Mouse (Mus musculus) kidney, postnatal 14 days (tissue): ENCODE measurements at regions not wholly inside any gene's neighbourhood (a gene's known extent, or its start where the extent isn't known, plus 50 kb on each side); places are given as distances from the start of the nearest gene placed in this dataset.

ENCODE experiments used
- DNase-seq: peaks from one replicate; pipeline ENCODE4 v3.0.0; 2022; ENCODE audit warnings: mixed read lengths

DNA sequence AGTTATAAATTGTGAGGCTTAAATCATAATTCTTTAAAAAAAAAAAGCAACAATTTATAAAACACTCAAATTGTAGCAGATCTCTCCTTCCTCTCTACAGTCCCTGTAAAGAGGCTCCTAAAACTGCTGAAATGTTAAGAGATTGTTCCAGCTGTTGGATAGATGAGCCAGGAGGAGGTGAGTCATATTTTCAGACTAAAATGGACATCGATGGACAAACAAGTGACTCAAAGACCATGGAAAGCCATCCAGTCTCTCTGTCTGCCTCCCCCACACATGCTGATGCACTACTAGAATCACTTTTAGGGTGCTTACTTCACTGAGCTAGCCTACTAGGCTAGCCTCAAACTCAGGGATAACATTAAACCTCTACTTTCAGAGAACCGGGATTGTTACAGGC, 561.5 kb downstream of the Tmem114 start:
- DNase-seq, result no peak

DNA sequence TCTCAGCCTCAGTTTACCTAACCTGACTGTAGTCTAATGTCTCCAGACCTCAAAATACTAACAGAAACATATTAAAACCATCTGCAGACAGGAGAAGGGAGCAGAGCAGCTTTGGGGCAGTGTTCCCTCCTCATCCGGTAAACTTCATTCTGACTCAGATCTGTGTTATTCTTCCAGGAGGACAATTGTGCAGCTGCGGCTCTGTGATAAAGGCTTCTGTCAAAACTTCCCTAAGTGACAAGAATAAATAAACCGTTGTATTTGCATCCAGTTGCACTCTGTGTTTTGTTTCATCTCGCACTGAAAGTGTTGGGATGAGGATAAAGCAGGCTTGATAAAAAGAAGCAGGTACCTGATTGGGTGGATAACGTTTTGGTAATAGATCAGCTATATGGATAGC, 585.8 kb downstream of the Tmem114 start:
- DNase-seq, result no peak

DNA sequence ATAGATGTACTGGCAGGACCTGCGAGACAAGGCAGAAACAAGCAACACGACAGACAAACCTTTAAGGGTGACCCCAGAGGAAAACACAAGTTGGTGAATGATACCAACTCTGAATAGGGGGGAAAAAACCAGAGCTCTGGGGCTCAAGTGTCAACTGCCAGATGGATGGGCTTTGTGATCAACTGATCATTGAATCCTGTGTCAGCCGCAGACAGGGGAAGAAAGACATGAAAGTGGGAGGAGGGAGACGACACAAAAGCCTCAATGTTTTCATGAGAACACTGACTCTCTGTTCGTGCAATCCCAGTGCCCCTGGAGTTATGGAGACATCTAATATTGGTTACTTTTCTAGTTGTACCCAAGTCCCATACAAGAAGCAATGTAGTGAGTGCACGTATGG, 593.8 kb downstream of the Tmem114 start:
- DNase-seq, result no peak

DNA sequence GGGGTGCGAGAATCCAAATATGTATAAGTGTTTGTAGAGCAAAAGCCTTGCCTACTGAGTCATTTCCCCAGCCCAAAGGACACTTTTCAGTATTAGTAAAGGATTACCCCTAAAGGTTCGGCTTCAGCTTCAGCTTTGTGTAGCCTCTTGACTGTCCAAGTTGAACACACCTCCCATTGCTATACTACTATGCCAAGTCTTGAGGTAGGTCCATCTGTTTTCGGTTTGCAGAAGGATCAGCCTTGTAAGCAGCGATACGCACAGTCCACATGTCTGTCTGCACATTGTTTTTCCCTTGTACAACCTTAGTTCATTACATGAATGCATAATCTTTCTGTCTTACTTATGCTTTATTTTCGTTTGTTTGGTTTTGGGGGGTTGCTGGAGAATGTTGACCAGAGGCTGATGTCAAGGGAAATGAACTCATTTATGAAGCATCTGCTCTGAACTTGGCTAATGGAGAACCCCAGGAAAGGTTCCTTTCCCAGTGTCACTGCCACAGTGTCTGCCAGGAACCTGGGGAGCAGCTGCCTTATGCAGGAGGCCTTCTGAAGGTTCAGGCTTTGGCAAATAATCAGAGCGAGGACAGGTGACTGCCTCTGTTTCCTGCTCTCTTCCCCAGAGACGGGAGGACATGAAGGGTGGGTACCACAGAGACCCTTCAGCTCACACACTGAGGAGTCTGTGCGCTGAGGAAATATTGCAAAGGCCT, 594.8 kb downstream of the Tmem114 start:
- DNase-seq, result no peak

DNA sequence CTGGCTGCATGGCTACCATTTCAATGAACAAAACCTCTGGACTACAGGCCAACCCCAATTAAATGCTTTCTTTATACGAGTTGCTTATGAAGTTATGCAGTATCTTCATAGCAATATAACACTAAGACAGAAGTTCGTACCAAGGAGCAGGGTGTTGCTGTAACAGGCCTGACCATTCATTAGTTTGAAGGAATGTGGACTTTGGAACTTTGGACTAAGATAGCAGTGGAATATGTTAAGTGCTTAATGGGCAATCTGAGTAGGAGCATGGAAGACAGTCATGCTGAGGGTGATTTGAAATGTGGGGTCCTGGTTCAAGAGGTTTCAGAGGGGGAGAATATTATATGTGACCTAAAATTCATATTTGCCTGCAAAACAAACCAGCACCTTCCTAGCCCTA, 623.8 kb downstream of the Tmem114 start:
- DNase-seq, result peak; percentile 3

DNA sequence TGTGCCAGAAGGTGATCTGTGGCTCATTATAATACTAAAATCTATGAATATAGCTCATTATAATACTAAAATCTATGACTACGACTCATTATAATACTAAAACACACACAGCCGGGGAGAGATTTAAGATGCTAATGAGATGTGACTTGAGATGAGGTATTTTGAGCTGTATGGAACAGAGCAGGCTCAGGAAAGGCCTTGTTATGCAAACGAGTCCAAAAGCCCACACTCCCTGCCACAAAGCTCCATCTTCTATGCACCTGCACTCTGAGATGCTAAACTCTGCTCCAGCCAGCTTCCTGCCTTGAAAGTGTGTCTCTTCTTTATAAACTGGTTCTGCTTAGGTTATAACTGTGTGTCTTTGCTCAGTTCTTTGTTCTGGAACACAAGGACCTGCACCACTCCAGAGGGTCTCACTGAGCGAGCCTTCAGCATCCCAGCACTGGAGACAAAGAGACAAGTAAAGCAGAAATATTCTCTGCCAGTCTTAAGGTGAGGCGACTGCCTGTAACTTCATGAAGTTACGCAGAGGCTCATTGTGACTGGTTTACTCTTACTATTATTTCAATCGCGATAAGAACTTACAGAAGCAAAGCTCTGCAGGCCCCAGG, 627.7 kb downstream of the Tmem114 start:
- DNase-seq, result no peak

DNA sequence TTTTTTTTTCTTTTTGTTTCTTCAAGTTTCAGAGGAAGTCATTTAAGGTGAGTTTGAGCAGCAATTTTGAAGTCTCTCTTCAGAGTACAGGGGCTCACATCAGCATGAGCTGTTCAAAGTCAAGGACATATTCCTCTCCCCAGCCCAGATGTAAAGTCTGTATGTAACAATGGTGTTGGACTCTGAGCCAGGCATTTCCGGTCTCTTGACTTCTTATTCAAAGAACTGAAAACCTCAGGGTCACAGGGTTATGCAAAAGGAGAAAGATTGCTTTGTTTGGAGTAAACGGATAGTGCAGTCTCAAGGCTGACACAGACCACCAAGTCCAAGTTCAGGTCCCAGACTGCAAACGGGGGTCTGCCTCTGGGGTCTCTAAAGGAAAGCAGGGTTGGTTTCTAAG, 629.4 kb downstream of the Tmem114 start:
- no peak for DNase-seq

DNA sequence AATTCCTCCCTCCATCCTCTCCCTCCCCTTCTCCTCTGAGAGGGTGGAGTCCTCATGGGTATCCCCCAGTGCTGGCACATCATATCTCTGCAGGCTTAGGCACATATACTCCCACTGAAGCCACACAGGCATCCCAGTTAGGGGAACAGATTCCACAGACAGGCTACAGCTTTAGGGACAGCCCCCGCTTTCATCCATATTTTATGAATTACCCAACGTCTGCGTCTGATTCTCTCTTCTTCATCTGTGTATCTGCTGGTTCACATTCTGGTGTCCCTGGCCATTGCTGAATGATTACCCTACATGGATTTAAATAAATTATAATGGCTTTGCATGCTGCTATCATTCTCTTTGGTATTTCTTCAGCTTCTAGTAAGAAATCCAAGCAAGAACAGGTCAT, 632.4 kb downstream of the Tmem114 start:
- DNase-seq, result no peak

DNA sequence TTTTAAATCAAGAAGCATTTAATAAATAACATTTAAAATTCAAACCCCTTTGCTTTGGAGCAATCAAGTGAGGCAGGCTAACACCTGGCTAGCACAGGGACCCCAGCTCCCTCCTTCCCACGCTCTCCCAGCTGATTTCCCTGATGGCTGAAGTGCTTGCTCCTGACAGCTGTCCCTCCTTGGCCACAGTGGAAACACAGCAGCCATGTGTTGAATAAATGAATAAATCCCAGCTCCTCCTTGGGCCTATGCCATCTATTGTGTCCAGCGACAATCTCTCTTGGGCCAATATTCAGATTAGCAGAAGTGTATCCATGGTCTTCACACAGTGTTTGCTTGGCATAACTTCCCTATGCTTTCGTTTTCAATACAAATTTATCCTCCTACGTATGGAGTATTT, 634.7 kb downstream of the Tmem114 start:
- no peak for DNase-seq

DNA sequence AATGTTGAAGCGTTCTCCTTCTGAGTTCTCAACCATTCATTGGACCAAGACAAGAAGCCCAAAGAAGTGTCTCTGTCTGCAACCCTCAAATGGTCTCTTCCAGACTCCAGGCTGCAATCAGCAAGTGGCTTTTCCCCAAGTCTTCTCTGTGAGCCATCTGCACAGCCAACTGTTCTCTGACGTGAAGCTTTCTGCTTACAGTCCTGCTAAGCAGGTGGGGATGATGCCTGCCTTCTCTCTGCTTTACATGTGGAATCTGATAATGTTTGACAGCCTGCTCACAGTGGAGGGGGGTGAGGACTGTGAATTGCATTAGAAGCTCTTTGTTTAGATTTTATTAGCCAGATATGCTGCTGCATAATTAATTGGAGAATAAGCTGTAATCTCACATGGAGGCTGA, 636.7 kb downstream of the Tmem114 start:
- no peak for DNase-seq

DNA sequence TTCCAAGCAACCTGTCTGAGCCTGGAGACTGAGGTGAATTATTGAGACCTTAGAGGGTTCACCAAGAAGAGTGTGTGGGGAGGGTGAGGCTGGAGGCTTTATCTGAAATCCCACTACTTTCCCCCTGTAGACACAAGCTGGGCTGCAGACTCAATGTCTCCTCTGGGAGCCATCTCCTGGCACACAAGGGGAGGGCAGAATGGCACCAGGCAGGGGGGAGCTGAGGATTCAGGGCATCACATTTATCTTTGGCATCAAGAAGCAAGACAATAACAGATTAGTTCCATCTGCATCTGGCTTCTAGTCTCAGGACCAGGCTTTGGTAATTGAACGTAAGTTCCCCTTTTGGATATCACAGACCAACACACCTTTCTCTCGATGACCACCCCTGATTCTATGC, 643.4 kb downstream of the Tmem114 start:
- no peak for DNase-seq

DNA sequence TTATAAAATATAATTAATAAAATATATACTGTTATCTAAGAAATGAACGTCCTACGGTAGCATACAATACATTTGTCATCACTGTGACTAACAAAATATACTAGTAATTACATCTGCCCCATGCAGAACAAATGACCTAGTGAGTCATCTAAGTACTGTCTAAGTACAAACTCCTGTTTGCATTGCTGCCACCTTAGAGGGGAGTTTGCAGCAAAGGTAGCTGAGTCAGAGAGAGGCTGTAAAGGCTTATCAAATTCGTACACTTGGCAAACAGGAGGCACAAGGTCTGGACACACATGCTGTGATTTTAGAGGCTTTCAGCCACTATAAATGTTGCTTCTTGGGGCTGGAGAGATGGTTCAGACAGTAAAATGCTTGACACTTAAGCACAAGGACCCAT, 649.3 kb downstream of the Tmem114 start:
- no peak for DNase-seq

DNA sequence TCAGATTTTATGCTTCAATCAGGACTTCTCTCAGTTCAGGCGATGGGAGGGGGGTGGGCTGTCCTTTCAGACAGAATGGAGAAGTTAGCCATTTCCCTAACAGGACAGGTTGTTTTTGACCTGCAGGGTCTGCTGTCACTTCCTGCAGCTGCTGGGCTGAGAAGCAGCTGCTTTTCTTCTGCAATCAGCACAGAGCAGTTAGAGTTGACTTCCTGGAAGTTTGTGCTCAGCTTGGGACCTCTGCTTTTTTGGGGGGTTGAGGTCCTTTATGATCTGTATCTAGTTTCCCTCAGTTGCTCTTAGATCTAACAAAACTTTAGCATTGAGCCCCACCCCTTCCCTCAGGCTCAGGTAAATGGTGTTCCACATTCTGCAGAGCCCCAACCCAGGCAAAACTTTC, 656.5 kb downstream of the Tmem114 start:
- DNase-seq, result no peak

DNA sequence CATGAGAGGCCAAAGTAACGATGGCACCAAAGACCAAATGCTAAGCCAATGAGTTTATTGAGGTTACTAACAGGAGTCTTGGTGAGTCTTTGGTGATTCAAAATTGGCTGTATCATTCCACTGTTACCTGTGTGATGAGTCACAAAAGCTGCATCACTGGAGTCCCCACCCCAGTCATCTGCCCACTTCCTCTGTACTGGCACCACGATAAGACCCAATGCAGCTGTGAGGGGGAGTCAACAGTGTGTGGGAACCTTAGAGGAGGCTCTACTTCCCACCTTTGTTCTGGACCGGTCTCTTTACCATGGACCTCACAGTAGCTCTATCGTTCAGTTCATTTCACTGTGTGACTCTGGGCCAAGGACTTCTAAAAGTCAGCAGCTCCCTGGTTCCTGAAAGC, 657.2 kb downstream of the Tmem114 start:
- no peak for DNase-seq

DNA sequence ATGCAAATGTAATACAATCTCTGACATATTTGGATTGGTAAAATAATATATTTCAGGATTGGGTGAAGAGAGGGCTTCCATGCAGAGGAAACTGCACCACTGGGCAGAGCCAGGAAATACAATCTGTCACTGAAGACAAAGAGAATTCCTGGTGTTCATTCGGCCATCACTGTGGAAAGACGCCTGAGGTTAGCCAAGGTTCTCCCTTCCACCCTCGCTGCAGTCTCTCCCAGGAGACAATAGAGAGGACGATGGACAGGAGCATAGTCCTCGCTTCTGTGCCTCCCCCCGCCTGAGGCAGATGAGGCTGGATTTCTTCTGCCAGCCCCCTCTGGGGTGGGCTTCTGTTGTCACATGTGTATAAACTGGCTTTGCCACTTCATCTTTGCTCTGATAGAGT, 660.6 kb downstream of the Tmem114 start:
- DNase-seq, result no peak

DNA sequence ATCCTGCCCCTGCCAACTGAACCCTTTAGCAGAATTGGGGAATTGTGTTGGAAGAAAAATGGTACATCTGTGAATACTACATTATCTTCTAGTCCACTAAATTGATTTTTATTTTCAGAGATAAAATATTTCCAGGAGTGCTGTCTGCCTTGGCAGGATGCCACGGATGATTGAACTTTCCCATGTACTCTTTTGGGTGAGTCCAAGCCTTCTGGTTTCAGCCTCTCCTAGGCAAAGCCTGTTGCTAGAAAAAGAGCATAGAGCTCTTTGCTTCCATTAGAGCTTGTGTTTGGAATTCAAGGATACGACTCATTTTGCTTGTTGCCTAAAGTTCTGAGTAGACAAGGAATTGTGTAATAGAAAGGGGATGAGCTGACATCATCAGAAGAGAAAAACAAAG, 696.8 kb downstream of the Tmem114 start:
- no peak for DNase-seq

DNA sequence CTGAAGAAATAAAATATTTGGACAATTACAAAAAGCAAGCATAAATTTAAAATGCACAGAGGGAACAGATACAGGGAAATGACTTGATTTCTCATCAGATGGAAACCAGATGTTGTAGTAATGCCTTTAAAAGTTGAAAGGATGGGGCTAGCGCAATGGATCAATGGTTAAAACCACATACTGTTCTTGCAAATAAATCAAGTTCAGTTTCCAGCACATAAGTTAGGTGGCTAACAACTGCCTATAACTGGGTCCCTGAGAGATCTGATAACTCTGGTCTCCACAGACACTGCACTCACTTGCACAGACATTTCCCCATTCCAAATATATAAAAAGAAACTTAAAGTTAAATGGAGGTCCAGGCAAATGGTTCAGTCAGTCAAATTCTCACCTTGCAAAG, 699.7 kb downstream of the Tmem114 start:
- DNase-seq, result no peak

DNA sequence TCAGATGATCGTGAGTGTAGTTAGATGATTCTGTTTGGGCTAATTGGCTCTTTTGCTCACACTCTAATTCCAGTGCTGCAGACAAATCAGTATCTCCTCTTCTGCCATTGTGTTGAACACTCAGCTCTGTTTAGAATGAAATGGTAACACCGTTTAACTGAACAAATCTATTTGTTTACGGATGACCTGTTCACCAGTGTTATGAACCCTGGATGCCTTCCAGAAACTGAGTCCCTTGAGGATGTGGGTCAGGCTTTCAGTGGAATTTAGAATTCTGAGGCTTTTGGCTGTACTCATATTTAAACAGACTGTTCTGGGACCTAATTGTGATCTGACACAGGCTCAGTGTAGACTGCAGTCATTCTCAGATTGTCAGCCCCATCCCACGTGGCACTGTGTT, 723.5 kb downstream of the Tmem114 start:
- peak; percentile 38 for DNase-seq

DNA sequence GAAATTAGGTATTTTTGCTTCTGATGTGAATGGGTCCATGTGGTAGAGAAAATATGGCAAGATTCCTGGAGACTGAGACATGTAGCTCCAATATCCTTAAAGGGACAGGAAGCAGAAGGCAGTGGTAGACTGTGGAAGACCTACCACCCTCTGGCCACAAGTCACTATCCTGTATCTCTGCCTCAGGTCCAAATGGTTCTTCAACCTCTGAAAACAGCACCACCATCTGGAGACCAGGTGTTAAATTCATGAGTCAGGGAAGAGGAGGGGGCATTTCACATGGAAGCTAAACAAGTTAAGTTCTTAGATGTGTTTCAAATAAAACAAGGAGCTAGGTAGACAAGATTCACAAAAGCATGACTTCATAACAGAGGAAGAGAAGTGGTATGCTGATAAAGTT, 739.5 kb downstream of the Tmem114 start:
- DNase-seq, result no peak

DNA sequence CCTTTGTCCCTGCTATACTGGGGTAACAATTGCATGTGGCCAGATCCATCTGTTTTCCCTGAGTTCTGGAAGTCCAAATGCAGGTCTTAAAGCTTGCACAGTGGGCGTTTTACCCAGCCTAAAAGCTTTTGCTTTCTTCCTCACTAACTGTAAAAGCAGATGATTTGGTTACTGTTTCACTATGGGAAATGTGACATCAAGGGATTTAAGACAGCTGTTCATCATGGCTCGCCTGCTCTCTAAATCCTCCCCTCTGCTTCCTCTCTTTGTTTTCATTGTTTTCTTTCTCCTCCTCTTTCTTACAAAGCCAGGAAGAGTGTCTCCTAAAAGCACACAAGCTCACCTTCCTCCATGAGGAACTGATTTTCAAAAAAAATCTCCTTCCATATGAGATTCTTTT, 758.8 kb downstream of the Tmem114 start:
- no peak for DNase-seq

DNA sequence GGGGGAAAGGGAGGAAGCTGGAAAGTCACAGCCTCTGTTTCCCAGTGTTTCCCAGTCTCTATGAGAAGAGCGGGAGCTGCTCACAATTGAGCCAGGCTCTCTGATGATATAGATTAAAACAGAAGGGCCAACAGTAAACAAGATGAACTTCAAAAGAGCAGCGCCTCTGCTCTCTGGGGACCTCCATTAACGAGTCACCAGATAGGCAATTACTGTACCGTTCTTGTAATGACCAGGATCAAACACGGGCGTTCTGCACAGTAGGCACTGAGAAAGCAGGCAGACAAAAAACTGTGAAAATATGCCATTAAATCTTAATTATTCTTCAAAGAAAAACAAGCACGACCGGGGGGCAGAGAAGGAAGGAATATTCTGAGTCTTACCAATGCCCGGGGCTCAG, 766.8 kb downstream of the Tmem114 start:
- no peak for DNase-seq

DNA sequence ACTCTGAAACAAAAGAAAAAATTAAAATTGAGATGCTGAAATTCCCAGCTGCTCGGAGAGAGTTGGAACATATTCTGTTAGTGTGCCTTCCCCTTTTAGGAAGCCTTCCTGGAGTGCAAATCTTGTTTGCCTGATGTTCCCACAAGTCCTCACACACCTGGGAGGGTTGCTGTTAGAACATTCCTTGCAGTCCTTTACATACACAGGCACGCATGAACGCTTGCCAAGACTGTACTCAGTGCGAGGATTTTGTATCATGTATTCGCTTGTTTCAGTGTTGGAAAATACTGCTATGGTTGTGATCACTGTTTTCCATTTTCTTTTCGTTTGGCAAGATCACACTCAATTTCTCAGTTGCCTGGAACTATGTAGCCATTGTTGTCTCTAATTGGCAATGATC, 770.5 kb downstream of the Tmem114 start:
- no peak for DNase-seq

DNA sequence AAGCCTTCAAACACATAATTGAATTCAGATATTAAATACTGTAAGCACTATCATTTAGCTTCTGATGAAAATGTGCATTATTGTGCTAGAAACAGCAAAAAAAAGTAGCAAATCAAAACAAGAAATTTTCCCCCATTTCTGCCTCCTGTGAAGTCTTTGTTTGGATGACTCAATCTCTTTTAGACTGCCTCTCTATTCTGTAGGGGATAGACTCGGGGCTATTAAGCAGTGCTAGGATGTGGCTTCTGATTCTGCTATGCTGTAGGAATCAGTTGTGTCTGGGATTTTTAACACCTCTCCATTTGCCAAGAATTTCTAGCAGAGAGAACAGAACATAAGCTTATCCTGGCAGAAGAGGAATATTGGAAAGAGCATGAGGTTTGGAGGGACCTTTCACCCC, 775.2 kb downstream of the Tmem114 start:
- DNase-seq, result no peak

DNA sequence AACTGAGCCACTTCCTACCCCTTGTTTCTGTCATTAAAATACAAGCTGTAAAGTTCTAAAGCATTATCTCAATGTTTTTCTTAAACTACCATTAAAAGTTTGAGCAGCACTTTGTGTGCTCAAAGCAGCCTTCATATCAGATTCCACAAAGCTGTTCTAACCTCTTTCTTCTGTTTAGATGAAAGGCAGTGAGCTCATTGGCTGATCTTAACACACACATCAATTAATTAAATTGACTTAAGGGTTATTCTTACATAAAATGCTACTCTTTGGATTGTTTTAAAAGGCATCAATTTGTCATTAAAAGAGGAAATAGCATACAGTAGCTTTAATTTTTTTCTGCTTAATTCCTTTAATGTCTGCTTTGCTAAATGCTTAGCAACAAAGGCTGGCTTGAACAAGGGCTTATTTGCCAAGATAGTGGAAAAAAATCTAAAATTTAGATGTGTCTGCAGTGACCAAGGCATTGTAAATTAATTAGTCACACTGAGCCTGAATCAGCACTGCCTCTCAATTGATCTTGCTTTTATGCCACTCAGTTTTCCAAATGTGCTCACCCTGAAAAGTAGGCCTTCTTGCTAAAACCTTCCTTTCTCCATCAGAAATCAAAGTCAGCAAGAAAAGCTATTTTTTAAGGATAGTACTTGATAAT, 777.5 kb downstream of the Tmem114 start:
- no peak for DNase-seq

DNA sequence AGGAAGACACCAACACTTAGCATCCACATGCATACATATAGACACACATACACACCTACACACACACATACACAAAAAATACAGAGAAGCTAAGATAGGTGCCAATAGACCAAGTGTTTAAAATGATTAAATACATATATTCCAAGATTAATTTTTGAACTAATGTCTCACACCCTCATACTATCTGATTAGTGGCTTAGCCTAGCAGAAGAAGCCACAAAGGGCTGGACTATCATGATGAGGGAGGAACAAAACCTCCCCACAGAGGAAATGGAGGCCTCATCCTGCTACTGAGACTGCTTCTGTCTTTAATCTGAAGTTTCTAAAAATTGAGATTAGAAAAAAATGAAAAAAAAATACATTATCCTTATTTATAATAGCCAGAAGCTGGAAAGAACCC, 780.6 kb downstream of the Tmem114 start:
- no peak for DNase-seq
